Mouse (Mus musculus) MEL (cell line): ENCODE data around the gene Fam227b. TPM values are rescaled to one million over a fixed set of nuclear protein-coding genes. Genes with fewer than 3 reads are reported as not detected.

Source experiments
- DNase-seq: peaks from one replicate; pipeline ENCODE4 v3.0.0; 2011; ENCODE audit warnings: low read depth, low spot score
- H3K27ac ChIP-seq: 2 replicates; pipeline ENCODE4 v1.5.1; 2012; ENCODE audit warnings: low read depth, mild to moderate bottlenecking, control low read depth, low read length, moderate library complexity; ENCODE audit not compliant: control insufficient read depth
- H3K27me3 ChIP-seq, 2 experiments: fragments of 150-350 bp in 1 of 2; sonication (generic) in 1 of 2; 2 replicates each; pipeline ENCODE4 v1.6.1; 2012; ENCODE audit warnings: low read length in 2 of 2, mild to moderate bottlenecking in 2 of 2, improper control_type of control experiment in 1 of 2, moderate library complexity in 1 of 2; ENCODE audit not compliant: insufficient read depth in 2 of 2, control insufficient read depth in 1 of 2
- H3K36me3 ChIP-seq, 2 experiments: 2 replicates each; pipeline ENCODE4 v1.6.1; 2012 to 2014; ENCODE audit warnings: low read length in 2 of 2, improper control_type of control experiment in 1 of 2, inconsistent platforms in 1 of 2, mild to moderate bottlenecking in 1 of 2; ENCODE audit not compliant: insufficient read depth in 2 of 2, control insufficient read depth in 1 of 2
- H3K4me1 ChIP-seq, 2 experiments: fragments of 150-350 bp in 1 of 2; sonication (generic) in 1 of 2; 2 replicates each; pipeline ENCODE4 v1.6.1; 2012; ENCODE audit warnings: low read length in 2 of 2, improper control_type of control experiment in 1 of 2, mild to moderate bottlenecking in 1 of 2; ENCODE audit not compliant: insufficient read depth in 2 of 2, control insufficient read depth in 1 of 2
- H3K4me3 ChIP-seq, 2 experiments: fragments of 150-350 bp in 1 of 2; sonication (generic) in 1 of 2; 2 replicates each; pipeline ENCODE4 v1.5.1; 2012; ENCODE audit warnings: low read depth in 2 of 2, low read length in 2 of 2, mild to moderate bottlenecking in 2 of 2, moderate library complexity in 2 of 2, control low read depth in 1 of 2, improper control_type of control experiment in 1 of 2; ENCODE audit not compliant: control insufficient read depth in 1 of 2, insufficient read depth in 1 of 2
- H3K79me2 ChIP-seq: 2 replicates; pipeline ENCODE4 v1.6.1; 2012; ENCODE audit warnings: mild to moderate bottlenecking, low read length, moderate library complexity; ENCODE audit not compliant: control insufficient read depth, poor library complexity, insufficient read depth
- H3K9ac ChIP-seq: 2 replicates; pipeline ENCODE4 v1.6.1; 2012; ENCODE audit warnings: low read depth, mild to moderate bottlenecking, control low read depth, low read length, moderate library complexity; ENCODE audit not compliant: control insufficient read depth, poor library complexity, severe bottlenecking
- H3K9me3 ChIP-seq: fragments of 150-350 bp; sonication (generic); replicated peaks from 2 replicates; pipeline ENCODE4 v1.6.1; 2012; ENCODE audit warnings: mild to moderate bottlenecking, low read length, improper control_type of control experiment, moderate library complexity; ENCODE audit not compliant: insufficient read depth
- BHLHE40 ChIP-seq: IDR thresholded peaks from 2 replicates; pipeline ENCODE4 v1.6.1; 2012; ENCODE audit warnings: low read depth, mild to moderate bottlenecking, inconsistent platforms, low read length, improper control_type of control experiment, borderline replicate concordance
- CHD2 ChIP-seq: IDR thresholded peaks from 2 replicates; pipeline ENCODE4 v1.6.1; 2011; ENCODE audit warnings: low read length, improper control_type of control experiment
- CTCF ChIP-seq, 3 experiments: IDR thresholded peaks in 2 of 3; conservative IDR thresholded peaks in 1 of 3; 2 replicates each; pipeline ENCODE4 v1.5.1; 2011 to 2012; ENCODE audit warnings: low read length in 3 of 3, low read depth in 2 of 3, mild to moderate bottlenecking in 2 of 3, improper control_type of control experiment in 1 of 3, inconsistent platforms in 1 of 3, mixed read lengths in 1 of 3, moderate library complexity in 1 of 3; ENCODE audit not compliant: control insufficient read depth in 1 of 3, insufficient read depth in 1 of 3, poor library complexity in 1 of 3, severe bottlenecking in 1 of 3
- ELF1 ChIP-seq: IDR thresholded peaks from 2 replicates; pipeline ENCODE4 v1.6.1; 2014; ENCODE audit warnings: low read depth, mild to moderate bottlenecking, inconsistent platforms, low read length, improper control_type of control experiment, moderate library complexity
- EP300 ChIP-seq, 2 experiments: IDR thresholded peaks; 2 replicates each; pipeline ENCODE4 v1.6.1; 2011; ENCODE audit warnings: improper control_type of control experiment in 2 of 2, low read length in 2 of 2, low read depth in 1 of 2, mild to moderate bottlenecking in 1 of 2
- MAFK ChIP-seq: IDR thresholded peaks from 2 replicates; pipeline ENCODE4 v1.6.1; 2011; ENCODE audit warnings: low read depth, mild to moderate bottlenecking, low read length, improper control_type of control experiment, borderline replicate concordance
- MAX ChIP-seq: IDR thresholded peaks from 2 replicates; pipeline ENCODE4 v1.6.1; 2011; ENCODE audit warnings: low read length, improper control_type of control experiment
- MEF2A ChIP-seq: IDR thresholded peaks from 2 replicates; pipeline ENCODE4 v1.6.1; 2014; ENCODE audit warnings: low read depth, mild to moderate bottlenecking, inconsistent platforms, low read length, improper control_type of control experiment; ENCODE audit not compliant: poor library complexity, insufficient replicate concordance, severe bottlenecking; ENCODE audit errors: extremely low read depth
- MXI1 ChIP-seq: IDR thresholded peaks from 2 replicates; pipeline ENCODE4 v1.6.1; 2011; ENCODE audit warnings: mild to moderate bottlenecking, low read depth, low read length, improper control_type of control experiment
- MYC ChIP-seq: IDR thresholded peaks from 2 replicates; pipeline ENCODE4 v1.6.1; 2011; ENCODE audit warnings: low read depth, mild to moderate bottlenecking, low read length, improper control_type of control experiment, moderate library complexity
- POLR2A ChIP-seq, 2 experiments: IDR thresholded peaks; 2 replicates each; pipeline ENCODE4 v1.6.1; 2011 to 2012; ENCODE audit warnings: low read length in 2 of 2, mild to moderate bottlenecking in 2 of 2, control low read depth in 1 of 2, improper control_type of control experiment in 1 of 2, low read depth in 1 of 2, moderate library complexity in 1 of 2; ENCODE audit not compliant: control insufficient read depth in 1 of 2, insufficient read depth in 1 of 2, poor library complexity in 1 of 2
- RAD21 ChIP-seq: IDR thresholded peaks from 2 replicates; pipeline ENCODE4 v1.6.1; 2011; ENCODE audit warnings: mild to moderate bottlenecking, low read depth, low read length, improper control_type of control experiment
- RCOR1 ChIP-seq: IDR thresholded peaks from 2 replicates; pipeline ENCODE4 v1.6.1; 2012; ENCODE audit warnings: low read depth, mild to moderate bottlenecking, inconsistent platforms, low read length, improper control_type of control experiment
- SIN3A ChIP-seq: IDR thresholded peaks from 2 replicates; pipeline ENCODE4 v1.6.1; 2012; ENCODE audit warnings: low read length, improper control_type of control experiment, inconsistent platforms
- SMC3 ChIP-seq: IDR thresholded peaks from 2 replicates; pipeline ENCODE4 v1.6.1; 2011; ENCODE audit warnings: low read depth, low read length, improper control_type of control experiment
- TCF12 ChIP-seq: IDR thresholded peaks from 2 replicates; pipeline ENCODE4 v1.6.1; 2014; ENCODE audit warnings: low read depth, mild to moderate bottlenecking, inconsistent platforms, low read length, improper control_type of control experiment, moderate library complexity
- USF1 ChIP-seq: IDR thresholded peaks from 2 replicates; pipeline ENCODE4 v1.6.1; 2014; ENCODE audit warnings: low read depth, mild to moderate bottlenecking, inconsistent platforms, low read length, improper control_type of control experiment, moderate library complexity
- USF2 ChIP-seq, 2 experiments: IDR thresholded peaks; 2 replicates each; pipeline ENCODE4 v1.6.1; 2011 to 2012; ENCODE audit warnings: improper control_type of control experiment in 2 of 2, low read length in 2 of 2, borderline replicate concordance in 1 of 2, inconsistent platforms in 1 of 2, low read depth in 1 of 2, mild to moderate bottlenecking in 1 of 2; ENCODE audit not compliant: insufficient read depth in 1 of 2
- ZC3H11A ChIP-seq: IDR thresholded peaks from 2 replicates; pipeline ENCODE4 v1.6.1; 2012; ENCODE audit warnings: low read depth, mild to moderate bottlenecking, inconsistent platforms, low read length, improper control_type of control experiment
- ZMIZ1 ChIP-seq: IDR thresholded peaks from 2 replicates; pipeline ENCODE4 v1.6.1; 2012; ENCODE audit warnings: low read depth, mild to moderate bottlenecking, inconsistent platforms, low read length, improper control_type of control experiment, moderate library complexity
- ZNF384 ChIP-seq: IDR thresholded peaks from 2 replicates; pipeline ENCODE4 v1.6.1; 2012; ENCODE audit warnings: low read depth, mild to moderate bottlenecking, inconsistent platforms, low read length, improper control_type of control experiment
- polyA plus RNA-seq, 2 experiments: library from polyadenylated mRNA; stranded (reverse) in 1 of 2; unstranded in 1 of 2; fragments of >175 nt in 1 of 2; fragments of >200 nt in 1 of 2; gene quantifications; 2 replicates each; pipeline versions ENCODE4 v1.2.1 to v1.2.4; 2012; ENCODE audit warnings: low replicate concordance in 2 of 2, low read depth in 1 of 2; ENCODE audit not compliant: insufficient read length in 2 of 2, insufficient read depth in 1 of 2, missing spikeins in 1 of 2
- total RNA-seq: library from RNA; depleted of rRNA; stranded (reverse); fragments of 300-350 nt; gene quantifications from 2 replicates; pipeline ENCODE4 v1.2.3, GENCODE M21; 2012

The Fam227b gene
- total and polyA plus RNA-seq, 3 experiments = not detected

DNA sequence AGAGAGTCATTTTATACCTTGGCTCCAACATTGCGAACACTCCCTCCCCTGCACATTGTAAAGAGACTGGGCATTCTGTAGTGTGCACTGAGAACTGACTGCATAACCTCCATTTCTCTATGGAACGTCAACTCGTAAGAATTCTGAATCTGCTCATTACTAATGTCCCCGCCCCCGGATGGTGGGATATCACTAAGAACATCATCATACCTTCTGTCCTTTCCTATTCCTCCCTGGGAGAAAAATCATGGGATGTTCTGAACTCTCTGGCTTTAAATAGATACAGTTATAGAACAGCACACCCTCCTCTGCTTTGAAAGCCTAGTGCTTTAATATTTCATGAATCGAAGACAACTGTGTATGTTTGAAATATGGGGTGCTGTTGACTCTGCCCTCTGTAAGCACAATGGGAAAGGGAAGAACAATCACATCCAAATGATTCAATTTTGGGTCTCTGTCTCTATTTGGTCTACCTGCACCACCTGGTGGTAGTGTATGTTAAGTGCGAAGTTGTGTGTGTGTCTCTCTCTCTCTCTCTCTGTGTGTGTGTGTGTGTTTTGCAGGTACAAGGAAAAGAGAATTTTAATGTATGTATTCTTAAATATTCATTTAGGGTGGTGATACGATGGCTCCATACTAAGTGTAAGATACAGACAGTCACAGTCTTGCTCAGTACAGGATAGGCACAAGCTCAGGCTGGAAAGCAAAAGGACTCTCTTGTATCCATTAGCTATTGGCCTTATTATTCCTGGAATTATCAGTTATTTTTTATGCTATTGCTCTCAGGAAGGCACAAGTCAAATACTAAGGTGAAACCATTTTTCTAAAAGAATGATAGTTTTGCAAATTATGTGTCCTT is 118.5 kb downstream of the Fam227b start:
- H3K4me3 ChIP-seq = no peak overlapping the region
- H3K9ac ChIP-seq = no peak overlapping the region
- no peaks in the 10 kb centered on the region; a peak in 1 of 4 replicates for H3K27me3 ChIP-seq
- TF ChIP-seq CTCF (IDR thresholded peaks at IDR 0.05 in 2 of 3, conservative IDR thresholded peaks at IDR 0.05 in 1 of 3; ENCODE audit: control insufficient read depth in 1 of 3, insufficient read depth in 1 of 3, low read depth in 2 of 3, low read length in 3 of 3, poor library complexity in 1 of 3, severe bottlenecking in 1 of 3) (peak in 2 of 3 experiments; percentile 23 to 60; a peak in 3 of 6 replicates), ZC3H11A (peak; percentile 65), SMC3 (peak; percentile 77), MYC (no peak), POLR2A (IDR thresholded peaks at IDR 0.05; ENCODE audit: control insufficient read depth in 1 of 2, insufficient read depth in 1 of 2, low read depth in 1 of 2, low read length in 2 of 2, poor library complexity in 1 of 2) (no peak), RAD21 (peak; percentile 61), USF1 (no peak), EP300 (IDR thresholded peaks at IDR 0.05; ENCODE audit: low read depth in 1 of 2, low read length in 2 of 2) (no peak), ZNF384 (no peak), MAFK (no peak), ELF1 (no peak), MXI1 (no peak)
- no peak overlapping the region for H3K27ac ChIP-seq
- H3K36me3 ChIP-seq = no peaks in the 10 kb centered on the region
- no peaks in the 10 kb centered on the region for H3K4me1 ChIP-seq
- no peaks in the 10 kb centered on the region for H3K79me2 ChIP-seq
- peak; percentile 17 for DNase-seq
- no peaks in the 10 kb centered on the region for H3K9me3 ChIP-seq

- H3K4me1 ChIP-seq = no peaks in the 10 kb centered on the region
- no peaks in the 10 kb centered on the region for H3K36me3 ChIP-seq
- no peak overlapping the region for H3K4me3 ChIP-seq
- no peak for DNase-seq
- TF ChIP-seq BHLHE40 (no peak), ZMIZ1 (no peak), SIN3A (no peak), USF2 (IDR thresholded peaks at IDR 0.05; ENCODE audit: borderline replicate concordance in 1 of 2, insufficient read depth in 1 of 2, low read depth in 1 of 2, low read length in 2 of 2) (no peak), MAX (no peak), ZNF384 (no peak), MEF2A (no peak), MAFK (no peak), RCOR1 (no peak), SMC3 (no peak), TCF12 (no peak), ZC3H11A (no peak), CHD2 (no peak)
- H3K27ac ChIP-seq = no peak overlapping the region
- H3K27me3 ChIP-seq = no peaks in the 10 kb centered on the region
- H3K9me3 ChIP-seq = no peaks in the 10 kb centered on the region
- no peak overlapping the region for H3K9ac ChIP-seq
- H3K79me2 ChIP-seq = no peaks in the 10 kb centered on the region
Observed at GRCm38 (mm10) chr2:126031186-126031900, 120.5 kb downstream of the Fam227b start.
